Mouse (Mus musculus) large intestine, adult 2 months (tissue): Measurements from ENCODE around the gene Tbc1d16. TPM values are rescaled to one million over a fixed set of nuclear protein-coding genes. Genes with fewer than 3 reads are reported as not detected.
A peak's percentile ranks its signal among the peaks of the same experiment; 100 is the strongest.
"Not testable (repeated sequence)": the region's sequence is repeated elsewhere in the genome, so short reads cannot be mapped to it uniquely, and the experiment has no call there.

Experiments
- DNase-seq: peaks from one replicate; pipeline ENCODE4 v3.0.0-alpha.2; 2012; ENCODE audit warnings: low read depth, low spot score
- WGBS: fragments of 180-500 bp; shearing (Covaris S2); methylation state at CpG from one replicate; pipeline ENCODE4 v1.1.7; 2018; 5-methylcytosine and 5-hydroxymethylcytosine counted together
- polyA plus RNA-seq: library from polyadenylated mRNA; depleted of rRNA; stranded (reverse); fragments of >200 nt; gene quantifications from 2 replicates; pipeline ENCODE4 v1.2.3, GENCODE M21; 2012

Tbc1d16 gene
- polyA plus RNA-seq, 1 experiment, result 4.0 TPM

- DNase-seq, result peak; percentile 70
Measured at GRCm38 (mm10) chr11:119127686-119128473, 100.4 kb downstream of the Tbc1d16 start.

GRCm38 (mm10) chr11:119127147-119127546 lies 101.2 kb downstream of the Tbc1d16 start:
- 41% methylated on average over 12 of the region's 12 CpGs for WGBS

More at GRCm38 (mm10) chr11:119127686-119128473, 100.4 kb downstream of the Tbc1d16 start:
- WGBS, result 40% methylated on average over 9 of the region's 9 CpGs

GRCm38 (mm10) chr11:119125929-119126861 lies 102.1 kb downstream of the Tbc1d16 start:
- DNase-seq, result peak; percentile 90
- 15% methylated on average over 23 of the region's 23 CpGs for WGBS

More at GRCm38 (mm10) chr11:119127147-119127546, 101.2 kb downstream of the Tbc1d16 start:
- DNase-seq, result no peak

- DNase-seq, result no peak
- 89% methylated on average over 6 of the region's 6 CpGs for WGBS
Measured at GRCm38 (mm10) chr11:119124536-119124935, 103.8 kb downstream of the Tbc1d16 start.

- no peak for DNase-seq
- WGBS, result 41% methylated on average over 5 of the region's 5 CpGs
Measured at GRCm38 (mm10) chr11:119123522-119124319, 104.6 kb downstream of the Tbc1d16 start.

DNA sequence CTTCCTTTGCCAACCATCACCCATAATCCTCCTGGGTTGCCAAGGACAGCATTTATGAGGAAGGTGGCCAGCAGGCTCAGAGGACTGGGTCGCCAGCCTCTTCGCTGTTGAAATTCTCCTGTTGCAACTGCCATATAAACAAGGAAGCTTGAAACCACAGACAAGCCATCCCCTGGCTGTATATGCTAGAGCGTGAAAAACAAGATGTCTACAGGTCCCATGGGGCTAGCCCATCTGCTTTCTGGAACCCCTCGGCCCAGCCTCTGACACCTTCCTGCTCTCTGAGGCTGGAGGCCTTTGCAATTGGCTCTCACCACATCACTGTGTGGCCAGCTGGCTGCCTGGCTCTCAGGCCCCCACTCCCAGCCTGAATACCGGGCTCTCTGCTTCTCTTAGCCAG lies 105.9 kb downstream of the Tbc1d16 start:
- WGBS, result 82% methylated on average over 5 of the region's 5 CpGs
- no peak for DNase-seq

- DNase-seq, result no peak
- WGBS, result 72% methylated on average over 7 of the region's 7 CpGs
Measured at GRCm38 (mm10) chr11:119118905-119119304, 109.4 kb downstream of the Tbc1d16 start.

GRCm38 (mm10) chr11:119117945-119118344 lies 110.4 kb downstream of the Tbc1d16 start:
- DNase-seq, result no peak
- 70% methylated on average over 7 of the region's 7 CpGs for WGBS

- WGBS, result 56% methylated on average over 4 of the region's 4 CpGs
- DNase-seq, result no peak
Measured at GRCm38 (mm10) chr11:119116992-119117391, 111.3 kb downstream of the Tbc1d16 start.

DNA sequence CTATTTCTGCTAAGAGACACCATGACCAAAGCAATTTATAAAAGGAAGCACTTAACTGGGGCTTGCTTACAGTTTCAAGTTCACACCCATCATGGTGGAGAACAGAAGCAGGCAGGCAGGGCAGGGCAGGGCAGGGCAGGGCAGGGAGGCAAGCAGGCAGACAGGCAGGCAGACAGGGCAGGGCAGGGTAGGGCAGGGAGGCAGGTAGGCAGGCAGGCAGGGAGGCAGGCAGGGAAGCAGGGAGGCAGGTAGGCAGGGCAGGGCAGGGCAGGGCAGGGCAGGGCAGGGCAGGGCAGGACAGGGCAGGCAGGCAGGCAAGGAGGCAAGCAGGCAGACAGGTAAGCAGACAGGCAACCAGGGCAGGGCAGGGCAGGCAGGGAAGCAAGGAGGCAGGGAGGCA lies 115.6 kb downstream of the Tbc1d16 start:
- no peak for DNase-seq

DNA sequence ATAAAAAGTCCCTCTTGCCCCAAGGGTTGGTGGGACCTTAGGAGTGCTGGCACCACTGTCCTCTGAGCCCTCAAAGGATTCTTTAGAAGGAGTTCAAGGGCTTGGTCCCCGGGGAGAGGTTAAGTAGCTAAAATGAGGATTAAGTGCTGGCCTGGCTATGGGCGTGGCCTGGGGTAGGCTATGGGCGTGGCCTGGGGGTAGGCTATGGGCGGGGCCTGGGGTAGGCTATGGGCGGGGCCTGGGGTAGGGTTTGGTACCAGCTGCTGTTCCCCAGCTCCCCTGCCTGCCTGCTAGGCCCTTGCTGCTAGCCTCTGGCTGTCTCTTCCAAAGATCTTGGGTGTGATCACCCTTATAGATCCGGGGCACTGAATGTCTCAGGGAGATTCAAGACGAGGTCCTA lies 117.0 kb downstream of the Tbc1d16 start:
- 29% methylated on average over 7 of the region's 7 CpGs for WGBS
- no peak for DNase-seq

- 57% methylated on average over 9 of the region's 9 CpGs for WGBS
- no peak for DNase-seq
Measured at GRCm38 (mm10) chr11:119109415-119110071, 118.8 kb downstream of the Tbc1d16 start.

DNA sequence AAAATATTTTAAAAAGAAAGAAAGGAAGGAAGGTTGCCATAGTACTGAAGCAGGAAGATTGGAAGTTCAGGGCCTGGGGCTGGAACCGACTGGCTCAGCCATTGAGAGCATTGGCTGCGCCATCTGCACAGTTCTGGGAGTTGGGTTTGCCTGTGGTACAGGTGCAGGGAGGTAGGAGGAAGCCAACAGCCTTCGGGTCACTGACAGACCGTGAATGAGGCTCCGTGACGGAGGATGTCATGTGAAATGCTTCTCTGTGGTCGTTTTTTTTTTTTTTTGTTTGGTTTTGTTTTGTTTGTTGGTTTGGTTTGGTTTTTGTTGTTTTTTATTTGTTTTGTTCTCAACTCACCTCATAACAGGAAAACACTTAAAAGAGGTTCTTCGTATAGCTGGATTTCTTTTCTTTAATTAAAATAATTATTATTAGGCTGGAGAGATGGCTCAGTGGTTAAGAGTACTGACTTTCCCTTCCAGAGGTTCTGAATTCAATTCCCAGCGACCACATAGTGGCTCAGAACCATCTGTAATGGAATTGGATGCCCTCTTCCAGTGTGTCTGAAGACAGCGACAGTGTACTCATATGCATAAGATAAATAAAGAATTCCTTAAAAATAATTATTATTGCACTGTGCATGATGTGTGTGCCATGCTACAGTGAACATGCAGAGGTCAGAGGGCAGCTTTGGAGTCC lies 119.6 kb downstream of the Tbc1d16 start:
- no peak for DNase-seq

DNA sequence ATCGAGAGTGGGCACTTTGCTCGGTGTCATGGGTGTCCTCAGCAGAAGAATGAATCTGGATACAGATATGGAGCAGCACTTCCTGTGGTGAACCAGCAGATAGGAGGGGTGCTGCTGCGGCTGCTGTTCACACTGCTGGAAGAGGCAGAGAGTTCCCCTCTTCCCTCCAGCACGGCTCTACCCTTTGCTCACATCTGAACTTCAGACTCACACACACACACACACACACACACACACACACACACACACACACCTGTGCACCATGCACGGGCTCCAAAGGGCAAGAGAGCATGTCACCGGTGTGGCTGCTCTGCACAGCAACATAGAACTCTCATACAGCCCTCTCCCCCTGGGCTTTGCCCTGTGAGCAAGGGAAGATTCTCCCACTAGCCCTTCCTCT lies 122.0 kb downstream of the Tbc1d16 start:
- DNase-seq, result no peak

More for the DNA sequence above, 119.6 kb downstream of the Tbc1d16 start:
- 83% methylated on average over 10 of the region's 10 CpGs for WGBS

DNA sequence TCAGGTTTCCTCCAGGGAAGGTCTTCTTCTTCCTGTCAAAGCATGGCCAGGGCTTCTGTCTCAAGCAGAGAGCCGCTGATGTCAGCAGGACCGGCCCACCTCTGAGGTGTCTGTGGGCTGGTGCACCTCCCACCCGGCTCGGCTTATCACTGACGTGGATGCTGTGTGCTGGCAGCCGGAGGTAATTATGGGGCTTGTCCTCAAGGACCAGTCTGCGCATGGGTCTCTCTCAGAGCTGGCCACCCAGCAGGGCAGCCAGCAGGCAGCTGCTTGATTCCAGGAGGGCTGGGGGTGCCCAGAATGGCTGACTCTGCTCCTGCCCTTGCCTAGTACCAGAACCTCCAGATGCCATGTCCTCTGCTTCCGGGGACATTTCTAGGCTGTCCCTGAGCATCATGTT lies 122.6 kb downstream of the Tbc1d16 start:
- no peak for DNase-seq
- WGBS, result 18% methylated on average over 8 of the region's 8 CpGs

More for the DNA sequence above, 122.0 kb downstream of the Tbc1d16 start:
- 11% methylated on average over 6 of the region's 6 CpGs for WGBS

DNA sequence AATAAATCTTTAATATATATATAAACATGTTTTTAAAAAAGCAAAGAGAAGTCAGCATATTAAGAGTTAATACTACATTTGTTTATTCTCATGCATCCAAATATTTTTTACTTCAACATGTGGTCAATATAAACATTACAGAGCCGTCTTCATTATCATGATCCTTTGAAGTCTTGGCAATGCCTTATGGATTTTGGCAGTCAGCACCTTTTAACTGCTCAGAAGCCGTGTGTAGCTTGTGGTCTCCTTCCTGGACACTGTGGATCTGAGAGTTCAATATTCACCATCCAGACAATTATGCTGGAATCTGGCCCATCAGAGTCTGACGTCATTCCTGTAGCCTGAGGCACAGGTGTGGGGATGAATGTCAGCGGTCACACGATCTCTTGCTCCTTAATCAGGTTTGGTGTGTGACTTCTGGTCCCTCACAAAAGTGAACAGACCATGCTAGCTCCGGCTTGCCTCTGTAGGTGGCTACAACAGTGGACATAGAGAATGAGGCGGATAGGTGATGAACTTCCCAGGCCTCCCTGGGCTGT lies 123.2 kb downstream of the Tbc1d16 start:
- 35% methylated on average over 7 of the region's 7 CpGs for WGBS
- no peak for DNase-seq

DNA sequence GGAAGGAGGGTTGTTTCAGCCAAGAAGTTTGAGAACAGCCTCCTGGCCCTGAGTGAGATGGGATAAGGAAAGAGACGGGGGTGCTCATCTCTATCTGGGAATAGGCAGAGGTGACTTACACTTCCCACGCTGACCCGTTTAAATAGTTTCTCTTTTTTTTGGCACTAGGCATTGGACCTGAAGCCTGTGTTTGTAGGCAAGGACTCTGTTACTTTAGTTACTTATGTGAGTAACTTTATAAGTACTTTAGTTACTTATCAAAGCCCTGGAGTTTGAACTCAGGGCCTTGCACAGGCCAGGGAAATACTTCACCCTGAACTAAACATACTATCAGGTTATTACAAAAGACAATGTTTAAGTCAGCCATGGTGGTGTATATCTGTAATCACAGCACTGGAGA lies 124.3 kb downstream of the Tbc1d16 start:
- 87% methylated on average over 3 of the region's 3 CpGs for WGBS
- no peak for DNase-seq

GRCm38 (mm10) chr11:119100355-119100754 lies 127.9 kb downstream of the Tbc1d16 start:
- 62% methylated on average over 4 of the region's 4 CpGs for WGBS
- DNase-seq, result not testable (repeated sequence)
